Mouse (Mus musculus) kidney, adult 9 months (tissue): ENCODE data around the gene Cenph.

Experiments used
- DNase-seq: peaks from one replicate; pipeline ENCODE4 v3.0.0; 2022

Gene Cenph

GRCm38 (mm10) chr13:100775252-100776055 lies at the start of gene Cenph:
Cenph (minus strand) TSS chr13:100775899.
- peak; percentile 84 for DNase-seq

- no peak for DNase-seq
Measured at GRCm38 (mm10) chr13:100824916-100825315, 49.2 kb upstream of the Cenph start.

- DNase-seq, result no peak
Measured at GRCm38 (mm10) chr13:100824306-100824705, 48.6 kb upstream of the Cenph start.

- no peak for DNase-seq
Measured at GRCm38 (mm10) chr13:100823863-100824262, 48.2 kb upstream of the Cenph start.

- DNase-seq, result no peak
Measured at GRCm38 (mm10) chr13:100814451-100814850, 38.8 kb upstream of the Cenph start.

- DNase-seq, result no peak
Measured at GRCm38 (mm10) chr13:100805776-100806175, 30.1 kb upstream of the Cenph start.

- peak; percentile 50 for DNase-seq
Measured at GRCm38 (mm10) chr13:100797171-100797570, 21.5 kb upstream of the Cenph start.

- peak; percentile 15 for DNase-seq
Measured at GRCm38 (mm10) chr13:100789083-100789482, 13.4 kb upstream of the Cenph start.

- peak; percentile 14 for DNase-seq
Measured at GRCm38 (mm10) chr13:100788057-100788456, 12.4 kb upstream of the Cenph start.

GRCm38 (mm10) chr13:100787316-100788010 lies 11.8 kb upstream of the Cenph start:
- peak; percentile 75 for DNase-seq

GRCm38 (mm10) chr13:100786414-100786867 lies 10.7 kb upstream of the Cenph start, which contains the start of gene Ccnb1:
Ccnb1 (minus strand) TSS chr13:100786570.
- peak; percentile 93 for DNase-seq

- DNase-seq, result no peak
Measured at GRCm38 (mm10) chr13:100785806-100786413, 10.2 kb upstream of the Cenph start.

- no peak for DNase-seq
Measured at GRCm38 (mm10) chr13:100777491-100777890, 1.8 kb upstream of the Cenph start.

GRCm38 (mm10) chr13:100776710-100777109 lies 1.0 kb upstream of the Cenph start:
- DNase-seq, result no peak

GRCm38 (mm10) chr13:100776056-100776419 lies 339 bp upstream of the Cenph start:
- no peak for DNase-seq

GRCm38 (mm10) chr13:100774704-100775103 lies 995 bp downstream of the Cenph start:
- no peak for DNase-seq

GRCm38 (mm10) chr13:100755329-100755728 lies 20.4 kb downstream of the Cenph start:
- DNase-seq, result no peak

- no peak for DNase-seq
Measured at GRCm38 (mm10) chr13:100754186-100754585, 21.5 kb downstream of the Cenph start.

- DNase-seq, result no peak
Measured at GRCm38 (mm10) chr13:100753011-100753410, 22.7 kb downstream of the Cenph start.

GRCm38 (mm10) chr13:100752529-100752928 lies 23.2 kb downstream of the Cenph start:
- DNase-seq, result no peak

- DNase-seq, result no peak
Measured at GRCm38 (mm10) chr13:100751402-100751801, 24.3 kb downstream of the Cenph start.

- DNase-seq, result no peak
Measured at GRCm38 (mm10) chr13:100750799-100751198, 24.9 kb downstream of the Cenph start.

GRCm38 (mm10) chr13:100748638-100749037 lies 27.1 kb downstream of the Cenph start:
- DNase-seq, result peak; percentile 22

GRCm38 (mm10) chr13:100746090-100746489 lies 29.6 kb downstream of the Cenph start:
- DNase-seq, result no peak
